In genomic region chr1:178952910-178953309, GRCm38 (mm10) we compare ENCODE assay signal across 12 mouse cellular contexts.
DNase-seq lines count a peak whose midpoint lies in the region; ATAC-seq and TF ChIP-seq lines count a peak whose summit lies in the region.
"Had no signal": no experiment of that assay in that cellular context is flagged by ENCODE, and none has a peak within 500 bp of the region (broad histone marks: within the 10 kb centered on the region; RNA-seq: fewer than 3 reads in every experiment).

No protein-coding gene starts in this region.

- intact Hi-C loops in gastrocnemius, adult 2 months (cut with DNase I), result no loop called here

- no peaks in the 10 kb centered on the region for H3K27me3 ChIP-seq in heart, embryonic 10.5 days (ENCODE audit: insufficient read depth, poor library complexity, severe bottlenecking)
- no peaks in the 10 kb centered on the region for H3K27me3 ChIP-seq in hindbrain, embryonic 16.5 days (replicated peaks; ENCODE audit: control insufficient read depth, insufficient read depth, low read length)
- no peaks in the 10 kb centered on the region for H3K27me3 ChIP-seq in midbrain, postnatal 0 days (ENCODE audit: insufficient read depth, low read length)

- H3K36me3 ChIP-seq in heart, embryonic 10.5 days, result 0 out of 2 replicates have a peak, but pooled peaks cover 3% of the 10 kb centered on the region
- H3K36me3 ChIP-seq in hindbrain, embryonic 16.5 days (ENCODE audit: control insufficient read depth, insufficient read depth, low read length), result no peaks in the 10 kb centered on the region
- no peaks in the 10 kb centered on the region for H3K36me3 ChIP-seq in midbrain, postnatal 0 days (ENCODE audit: insufficient read depth, low read length)

- no peak overlapping the region for H3K4me3 ChIP-seq in heart, embryonic 10.5 days
- H3K4me3 ChIP-seq in hindbrain, embryonic 16.5 days (ENCODE audit: low read length), result no peak overlapping the region
- H3K4me3 ChIP-seq in midbrain, postnatal 0 days (ENCODE audit: low read depth, low read length), result no peak overlapping the region
- H3K4me3 ChIP-seq in gastrocnemius, adult 2 months, result no peak overlapping the region

- peak overlapping the region; percentile 4; the same call in 1 of the 2 replicates for H3K27ac ChIP-seq in heart, embryonic 10.5 days
- H3K27ac ChIP-seq in hindbrain, embryonic 16.5 days (ENCODE audit: low read depth, low read length), result no peak overlapping the region
- no peak overlapping the region for H3K27ac ChIP-seq in midbrain, postnatal 0 days (ENCODE audit: low read depth, low read length)
- no peak overlapping the region for H3K27ac ChIP-seq in gastrocnemius, adult 2 months

- TF ChIP-seq CTCF in midbrain, postnatal 0 days (IDR thresholded peaks at IDR 0.05), result no peak
- TF ChIP-seq CTCF in gastrocnemius, adult 2 months (IDR thresholded peaks at IDR 0.05), result no peak

- H3K9me3 ChIP-seq in heart, embryonic 10.5 days, result no peaks in the 10 kb centered on the region
- peaks cover 4% of the 10 kb centered on the region; the same call in 1 of the 2 replicates for H3K9me3 ChIP-seq in hindbrain, embryonic 16.5 days (ENCODE audit: control insufficient read depth, low read length)
- peaks cover 3% of the 10 kb centered on the region; the same call in 1 of the 2 replicates for H3K9me3 ChIP-seq in midbrain, postnatal 0 days (ENCODE audit: low read length)

- no peak overlapping the region for H3K4me2 ChIP-seq in hindbrain, embryonic 16.5 days (ENCODE audit: low read length)
- H3K4me2 ChIP-seq in midbrain, postnatal 0 days (ENCODE audit: low read depth, low read length, poor library complexity, severe bottlenecking), result no peak overlapping the region

- WGBS in heart, embryonic 10.5 days, result 83% methylated on average over 12 of the region's 12 CpGs
- WGBS in hindbrain, embryonic 16.5 days, result 41% methylated on average over 12 of the region's 12 CpGs
- 56% methylated on average over 12 of the region's 12 CpGs for WGBS in midbrain, postnatal 0 days

- H3K4me1 ChIP-seq in heart, embryonic 10.5 days, result no peaks in the 10 kb centered on the region
- H3K4me1 ChIP-seq in hindbrain, embryonic 16.5 days (ENCODE audit: control insufficient read depth, insufficient read depth, low read depth, low read length), result peaks cover 6% of the 10 kb centered on the region
- H3K4me1 ChIP-seq in midbrain, postnatal 0 days (ENCODE audit: insufficient read depth, low read length), result 0 out of 2 replicates have a peak, but pooled peaks cover 3% of the 10 kb centered on the region

- DNase-seq in heart, embryonic 10.5 days (ENCODE audit: low spot score), result no peak
- no peak for DNase-seq in heart, adult 9 months (ENCODE audit: low spot score in 2 of 2)
- DNase-seq in embryo, embryonic 11.5 days (ENCODE audit: low read depth, low spot score), result peak; percentile 39
- DNase-seq in midbrain, postnatal 0 days (ENCODE audit: low spot score), result peak; percentile 60
- no peak for DNase-seq in gastrocnemius, adult 2 months
- DNase-seq in right cerebral cortex, postnatal 25 days, result no peak
- no peak for DNase-seq in layer of hippocampus, adult 9-11 months
- DNase-seq: kidney, adult 18-20 months; liver; lung, postnatal 14 days; thymus, postnatal 4 days had no signal

- no peak overlapping the region for H3K9ac ChIP-seq in hindbrain, embryonic 16.5 days (ENCODE audit: low read depth, low read length)
- no peak overlapping the region for H3K9ac ChIP-seq in midbrain, postnatal 0 days (replicated peaks; ENCODE audit: low read length, poor library complexity, severe bottlenecking)

- peak; percentile 70 for ATAC-seq in hindbrain, embryonic 16.5 days
- ATAC-seq in midbrain, postnatal 0 days (ENCODE audit: low FRiP score), result no peak

Comparison
In these comparisons a context has a peak if more than half of its experiments do, and no peak if none do; other contexts are left out.
1. DNase-seq: peak in embryo, embryonic 11.5 days (single experiment) and midbrain, postnatal 0 days (single experiment); none in heart, embryonic 10.5 days (single experiment), heart, adult 9 months (0 of 2), gastrocnemius, adult 2 months (single experiment), right cerebral cortex, postnatal 25 days (single experiment) and layer of hippocampus, adult 9-11 months (single experiment).